Mouse (Mus musculus): ENCODE measurements around the gene Tdrd9. TPM values are rescaled to one million over a fixed set of nuclear protein-coding genes. Genes with fewer than 3 reads are reported as not detected.

The Tdrd9 gene
- total RNA-seq, 2 experiments from 2014 or later = 0.17 to 1.1 TPM

- no peak for DNase-seq
- intact Hi-C loops (cut with DNase I) = no loop called here
Observed at GRCm38 (mm10) chr12:112096733-112097117, 125.4 kb downstream of the Tdrd9 start.

GRCm38 (mm10) chr12:112100106-112100505 lies 128.7 kb downstream of the Tdrd9 start:
- intact Hi-C loops (cut with DNase I) = no loop called here
- no peak for DNase-seq

GRCm38 (mm10) chr12:112101045-112101444 lies 129.7 kb downstream of the Tdrd9 start:
- peak; percentile 24 to 25 for DNase-seq
- intact Hi-C loops (cut with DNase I) = no loop called here

GRCm38 (mm10) chr12:112103179-112103578 lies 131.8 kb downstream of the Tdrd9 start:
- intact Hi-C loops (cut with DNase I) = no loop called here
- no peak for DNase-seq

GRCm38 (mm10) chr12:112104890-112105289 lies 133.5 kb downstream of the Tdrd9 start:
- intact Hi-C loops (cut with DNase I) = no loop called here

GRCm38 (mm10) chr12:112106541-112106971 lies 135.2 kb downstream of the Tdrd9 start, which contains the start of gene Aspg:
TSS of gene Aspg (plus strand) at chr12:112106679.
- peak; percentile 19 to 40 for DNase-seq
- intact Hi-C loops (cut with DNase I) = no loop called here

More at GRCm38 (mm10) chr12:112104890-112105289, 133.5 kb downstream of the Tdrd9 start:
- DNase-seq = no peak

- no peak for DNase-seq
- intact Hi-C loops (cut with DNase I) = no loop called here
Observed at GRCm38 (mm10) chr12:112107685-112108084, 136.3 kb downstream of the Tdrd9 start.

- no peak for DNase-seq
- intact Hi-C loops (cut with DNase I) = no loop called here
Observed at GRCm38 (mm10) chr12:112108696-112109445, 137.5 kb downstream of the Tdrd9 start.

- intact Hi-C loops (cut with DNase I) = no loop called here
- no peak for DNase-seq
Observed at GRCm38 (mm10) chr12:112109701-112110100, 138.3 kb downstream of the Tdrd9 start.

GRCm38 (mm10) chr12:112111323-112111722 lies 140.0 kb downstream of the Tdrd9 start:
- DNase-seq = no peak
- intact Hi-C loops (cut with DNase I) = no loop called here

- DNase-seq = no peak
- intact Hi-C loops (cut with DNase I) = loop anchor here (2.0 kb wide), 1 partner anchor 363 kb away; no protein-coding TSS in a partner anchor
Observed at GRCm38 (mm10) chr12:112112235-112112634, 140.9 kb downstream of the Tdrd9 start.

GRCm38 (mm10) chr12:112112686-112113396 lies 141.5 kb downstream of the Tdrd9 start:
- DNase-seq = no peak
- intact Hi-C loops (cut with DNase I) = loop anchor here (1.0 to 2.0 kb wide), 2 partner anchors 27 to 362 kb away; no protein-coding TSS in a partner anchor

GRCm38 (mm10) chr12:112113710-112114109 lies 142.4 kb downstream of the Tdrd9 start:
- intact Hi-C loops (cut with DNase I) = loop anchor here (1.0 to 2.0 kb wide), 3 partner anchors 27 to 429 kb away; no protein-coding TSS in a partner anchor

GRCm38 (mm10) chr12:112117006-112117405 lies 145.6 kb downstream of the Tdrd9 start:
- no peak for DNase-seq
- intact Hi-C loops (cut with DNase I) = no loop called here

More at GRCm38 (mm10) chr12:112113710-112114109, 142.4 kb downstream of the Tdrd9 start:
- DNase-seq = peak; percentile 87 to 95

GRCm38 (mm10) chr12:112117649-112118048 lies 146.3 kb downstream of the Tdrd9 start:
- no peak for DNase-seq
- intact Hi-C loops (cut with DNase I) = no loop called here

Small RNA genes lying within 50 kb of the gene (microRNA-seq; reads per million reads assigned to microRNA genes)
- 0 reads per million in 2 experiments for gene Mir3073a
- gene Mir3073b = 0 reads per million in 2 experiments

Other genes with a start within 250 kb of the Tdrd9 start
- 100 to 1,000 TPM; 120 to 129 TPM for gene Klc1, start 212.7 kb upstream of the Tdrd9 start, total RNA-seq (2021)
- gene Xrcc3, start 157.7 kb upstream of the Tdrd9 start, total RNA-seq (2021) = 1 to 10 TPM; 2.1 to 3.1 TPM
- 10 to 100 TPM; 55.3 to 59.7 TPM for gene Zfyve21, start 157.4 kb upstream of the Tdrd9 start, total RNA-seq (2021)
- gene Ppp1r13b, start 63.4 kb upstream of the Tdrd9 start, total RNA-seq (2021) = 10 to 100 TPM; 21.1 to 21.5 TPM
- 1,000 to 10,000 TPM; 1,406 to 1,431 TPM for gene Atp5mpl, start 4.6 kb upstream of the Tdrd9 start, total RNA-seq (2021)
- under 1 TPM in 1 of 2 experiments, not detected in 1; 0.34 TPM for gene Rd3l, start 9.8 kb downstream of the Tdrd9 start, total RNA-seq (2021)
- 1 to 10 TPM in 1 of 2 experiments, under 1 TPM in 1; 0.37 to 2.2 TPM for gene Aspg, start 135.1 kb downstream of the Tdrd9 start, total RNA-seq (2021)
- 10 to 100 TPM; 22.0 to 23.1 TPM for gene Kif26a, start 174.6 kb downstream of the Tdrd9 start, total RNA-seq (2021)